Mouse (Mus musculus) MEL (cell line): ENCODE measurements around the gene Rnd1.
A peak's percentile ranks its signal among the peaks of the same experiment; 100 is the strongest.

Source experiments
- CTCF ChIP-seq, 3 experiments: IDR thresholded peaks in 2 of 3; conservative IDR thresholded peaks in 1 of 3; 2 replicates each; pipeline ENCODE4 v1.5.1; 2011 to 2012; ENCODE audit warnings: low read length in 3 of 3, low read depth in 2 of 3, mild to moderate bottlenecking in 2 of 3, improper control_type of control experiment in 1 of 3, inconsistent platforms in 1 of 3, mixed read lengths in 1 of 3, moderate library complexity in 1 of 3; ENCODE audit not compliant: control insufficient read depth in 1 of 3, insufficient read depth in 1 of 3, poor library complexity in 1 of 3, severe bottlenecking in 1 of 3
- ELF1 ChIP-seq: IDR thresholded peaks from 2 replicates; pipeline ENCODE4 v1.6.1; 2014; ENCODE audit warnings: low read depth, mild to moderate bottlenecking, inconsistent platforms, low read length, improper control_type of control experiment, moderate library complexity
- EP300 ChIP-seq, 2 experiments: IDR thresholded peaks; 2 replicates each; pipeline ENCODE4 v1.6.1; 2011; ENCODE audit warnings: improper control_type of control experiment in 2 of 2, low read length in 2 of 2, low read depth in 1 of 2, mild to moderate bottlenecking in 1 of 2
- GATA1 ChIP-seq: IDR thresholded peaks from 2 replicates; pipeline ENCODE4 v1.6.1; 2011; ENCODE audit warnings: low read depth, low read length, improper control_type of control experiment
- MYC ChIP-seq: IDR thresholded peaks from 2 replicates; pipeline ENCODE4 v1.6.1; 2011; ENCODE audit warnings: low read depth, mild to moderate bottlenecking, low read length, improper control_type of control experiment, moderate library complexity
- POLR2A ChIP-seq, 2 experiments: IDR thresholded peaks; 2 replicates each; pipeline ENCODE4 v1.6.1; 2011 to 2012; ENCODE audit warnings: low read length in 2 of 2, mild to moderate bottlenecking in 2 of 2, control low read depth in 1 of 2, improper control_type of control experiment in 1 of 2, low read depth in 1 of 2, moderate library complexity in 1 of 2; ENCODE audit not compliant: control insufficient read depth in 1 of 2, insufficient read depth in 1 of 2, poor library complexity in 1 of 2
- SIN3A ChIP-seq: IDR thresholded peaks from 2 replicates; pipeline ENCODE4 v1.6.1; 2012; ENCODE audit warnings: low read length, improper control_type of control experiment, inconsistent platforms
- TAL1 ChIP-seq: IDR thresholded peaks from 2 replicates; pipeline ENCODE4 v1.6.1; 2012; ENCODE audit warnings: mild to moderate bottlenecking, inconsistent platforms, low read length, moderate library complexity, mixed read lengths
- TBP ChIP-seq: IDR thresholded peaks from 2 replicates; pipeline ENCODE4 v1.8.0; 2011; ENCODE audit warnings: low read depth, low read length, improper control_type of control experiment
- ZC3H11A ChIP-seq: IDR thresholded peaks from 2 replicates; pipeline ENCODE4 v1.6.1; 2012; ENCODE audit warnings: low read depth, mild to moderate bottlenecking, inconsistent platforms, low read length, improper control_type of control experiment
- ZMIZ1 ChIP-seq: IDR thresholded peaks from 2 replicates; pipeline ENCODE4 v1.6.1; 2012; ENCODE audit warnings: low read depth, mild to moderate bottlenecking, inconsistent platforms, low read length, improper control_type of control experiment, moderate library complexity
- ZNF384 ChIP-seq: IDR thresholded peaks from 2 replicates; pipeline ENCODE4 v1.6.1; 2012; ENCODE audit warnings: low read depth, mild to moderate bottlenecking, inconsistent platforms, low read length, improper control_type of control experiment

DNA sequence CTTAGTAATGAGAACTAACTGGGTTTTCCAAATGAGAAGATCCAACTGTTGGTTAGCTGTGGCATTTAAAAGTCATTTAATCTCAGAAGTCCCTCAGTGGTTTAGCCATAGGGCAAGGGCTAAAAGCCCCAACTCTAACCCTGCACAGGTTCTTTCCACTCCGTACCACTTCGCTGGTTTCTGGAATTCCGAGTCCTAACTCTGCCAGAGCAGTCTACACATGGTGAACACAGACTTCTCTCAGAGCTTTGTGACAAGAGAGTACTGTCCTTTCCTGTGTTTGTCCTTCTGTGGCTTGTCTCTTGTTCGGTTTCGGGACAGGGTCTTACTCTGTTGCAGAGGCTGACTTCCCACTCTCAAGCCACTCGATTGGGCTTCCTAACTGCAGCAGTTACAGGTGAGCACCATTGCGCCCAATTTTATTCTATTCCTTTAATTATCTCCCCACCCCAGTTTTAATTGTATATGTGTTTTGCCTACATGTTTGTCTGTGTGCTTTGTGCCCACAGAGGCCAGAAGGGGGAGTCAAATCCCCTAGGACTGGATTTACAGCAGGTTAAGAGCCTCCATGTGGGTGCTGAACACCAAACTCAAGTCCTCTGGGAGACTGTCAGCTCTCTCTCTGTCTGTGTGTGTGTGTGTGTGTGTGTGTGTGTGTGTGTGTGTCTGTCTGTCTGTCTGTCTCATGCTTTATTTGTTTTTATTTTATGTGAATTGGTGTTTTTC lies 50.6 kb downstream of the Rnd1 start:
- no peak for TF ChIP-seq ZMIZ1
- no peak for TF ChIP-seq ZC3H11A
- TF ChIP-seq GATA1, result no peak
- TF ChIP-seq EP300 (IDR thresholded peaks at IDR 0.05; ENCODE audit: low read depth in 1 of 2, low read length in 2 of 2), result no peak
- no peak for TF ChIP-seq ZNF384
- TF ChIP-seq MYC, result no peak
- TF ChIP-seq CTCF (IDR thresholded peaks at IDR 0.05 in 2 of 3, conservative IDR thresholded peaks at IDR 0.05 in 1 of 3; ENCODE audit: control insufficient read depth in 1 of 3, insufficient read depth in 1 of 3, low read depth in 2 of 3, low read length in 3 of 3, poor library complexity in 1 of 3, severe bottlenecking in 1 of 3), result peak; percentile 9 to 51 (median 28); a peak in 3 of 6 replicates
- TF ChIP-seq POLR2A (IDR thresholded peaks at IDR 0.05; ENCODE audit: control insufficient read depth in 1 of 2, insufficient read depth in 1 of 2, low read depth in 1 of 2, low read length in 2 of 2, poor library complexity in 1 of 2), result no peak
- no peak for TF ChIP-seq SIN3A
- no peak for TF ChIP-seq ELF1
- no peak for TF ChIP-seq TAL1
- no peak for TF ChIP-seq TBP
